Mouse (Mus musculus) hindbrain, embryonic 16.5 days (tissue): Measurements from ENCODE around the gene Nsdhl. TPM values are rescaled to one million over a fixed set of nuclear protein-coding genes. Genes with fewer than 3 reads are reported as not detected.

Experiments used
- ATAC-seq: fragments of 200-750 bp; cut with Nextera tagmentation; 2 replicates; pipeline ENCODE4 v1.8.0; 2017; ENCODE audit warnings: moderate TSS enrichment, moderate library complexity
- H3K27ac ChIP-seq: fragments of 300-500 bp; sonication (generic); 2 replicates; pipeline ENCODE4 v1.5.1; 2014; ENCODE audit warnings: low read depth, mild to moderate bottlenecking, control low read depth, low read length, moderate library complexity
- H3K27me3 ChIP-seq: fragments of 300-500 bp; sonication (generic); replicated peaks from 2 replicates; pipeline ENCODE4 v1.6.1; 2014; ENCODE audit warnings: low read length; ENCODE audit not compliant: control insufficient read depth, insufficient read depth
- H3K36me3 ChIP-seq: fragments of 300-500 bp; sonication (generic); 2 replicates; pipeline ENCODE4 v1.6.1; 2014; ENCODE audit warnings: mild to moderate bottlenecking, low read length, moderate library complexity, mixed read lengths; ENCODE audit not compliant: control insufficient read depth, insufficient read depth
- H3K4me1 ChIP-seq: fragments of 300-500 bp; sonication (generic); 2 replicates; pipeline ENCODE4 v1.6.1; 2014; ENCODE audit warnings: low read depth, low read length; ENCODE audit not compliant: control insufficient read depth, insufficient read depth
- H3K4me2 ChIP-seq: fragments of 300-500 bp; sonication (generic); 2 replicates; pipeline ENCODE4 v1.6.1; 2014; ENCODE audit warnings: mild to moderate bottlenecking, low read length, control low read depth, moderate library complexity
- H3K4me3 ChIP-seq: fragments of 300-500 bp; sonication (generic); 2 replicates; pipeline ENCODE4 v1.5.1; 2014; ENCODE audit warnings: mild to moderate bottlenecking, low read length, control low read depth, moderate library complexity
- H3K9ac ChIP-seq: fragments of 300-500 bp; sonication (generic); 2 replicates; pipeline ENCODE4 v1.6.1; 2014; ENCODE audit warnings: low read depth, mild to moderate bottlenecking, control low read depth, low read length, moderate library complexity
- H3K9me3 ChIP-seq: fragments of 300-500 bp; sonication (generic); 2 replicates; pipeline ENCODE4 v1.6.1; 2014; ENCODE audit warnings: mild to moderate bottlenecking, low read length, moderate library complexity; ENCODE audit not compliant: control insufficient read depth
- WGBS: fragments of 180-500 bp; shearing (Covaris S2); extraction: QIAGEN DNeasy Blood & Tissue Kit; methylation state at CpG from one replicate; pipeline ENCODE4 v1.1.7; 2014; 5-methylcytosine and 5-hydroxymethylcytosine counted together
- polyA plus RNA-seq: library from polyadenylated mRNA; unstranded; fragments of >200 nt; fragmentation: Nextera tagmentation; extraction: Ambion mirVana; gene quantifications from 2 replicates; pipeline ENCODE4 v1.2.1, GENCODE M21; 2015

Nsdhl gene
- polyA plus RNA-seq, 1 experiment from 2014 or later: 54.5 TPM

DNA sequence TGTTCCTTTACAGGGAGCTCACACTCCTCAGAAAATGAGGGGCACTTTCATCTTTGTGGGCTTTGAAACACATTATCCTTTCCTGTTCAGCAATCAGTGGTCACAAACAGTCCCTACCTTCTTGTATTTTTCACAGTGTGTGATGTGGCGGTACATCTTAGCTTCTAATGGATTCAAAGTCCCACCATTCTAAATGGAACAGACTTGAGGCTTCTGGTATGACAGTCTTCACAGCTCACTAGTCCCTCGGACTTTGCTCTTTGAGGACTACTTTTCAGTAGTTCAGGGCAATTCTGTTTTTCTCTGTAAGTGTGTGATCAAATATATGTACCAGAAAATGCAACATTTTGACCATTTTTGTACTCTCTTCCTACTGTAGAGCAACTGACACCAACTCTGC lies 3.0 kb downstream of the Nsdhl start:
- H3K4me3 ChIP-seq: no peak overlapping the region
- H3K27me3 ChIP-seq: no peaks in the 10 kb centered on the region
- H3K4me2 ChIP-seq: no peak overlapping the region
- no peaks in the 10 kb centered on the region for H3K9me3 ChIP-seq
- peaks cover 8% of the 10 kb centered on the region for H3K4me1 ChIP-seq
- H3K36me3 ChIP-seq: no peaks in the 10 kb centered on the region
- H3K27ac ChIP-seq: no peak overlapping the region
- WGBS: 84% methylated on average over 2 of the region's 2 CpGs
- no peak for ATAC-seq
- no peak overlapping the region for H3K9ac ChIP-seq

DNA sequence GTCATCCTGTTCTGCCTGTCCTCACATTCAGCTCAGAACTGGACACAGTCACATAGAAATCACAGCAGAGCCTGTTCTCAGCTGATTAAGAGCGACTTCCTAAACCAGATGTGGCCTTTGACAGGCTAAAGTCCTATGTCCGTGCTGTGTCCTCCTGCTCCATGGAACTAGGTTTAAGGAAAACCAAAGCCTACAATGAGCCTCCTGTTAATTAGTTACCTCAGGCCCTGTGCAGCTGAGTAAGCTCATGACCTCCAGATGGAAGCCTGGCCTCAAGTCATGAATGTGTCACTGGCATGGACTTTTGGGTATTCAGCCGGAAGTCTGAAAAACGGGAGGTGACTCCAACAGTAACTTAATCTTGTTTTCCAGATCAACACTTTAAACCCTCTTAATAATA lies 35.1 kb downstream of the Nsdhl start:
- ATAC-seq: no peak
- 85% methylated on average over 4 of the region's 4 CpGs for whole genome bisulfite sequencing
- no peaks in the 10 kb centered on the region for H3K4me1 ChIP-seq
- no peaks in the 10 kb centered on the region for H3K27me3 ChIP-seq
- no peak overlapping the region for H3K4me3 ChIP-seq
- no peaks in the 10 kb centered on the region for H3K9me3 ChIP-seq
- no peak overlapping the region for H3K4me2 ChIP-seq
- no peak overlapping the region for H3K27ac ChIP-seq
- no peak overlapping the region for H3K9ac ChIP-seq
- H3K36me3 ChIP-seq: peaks cover 5% of the 10 kb centered on the region

DNA sequence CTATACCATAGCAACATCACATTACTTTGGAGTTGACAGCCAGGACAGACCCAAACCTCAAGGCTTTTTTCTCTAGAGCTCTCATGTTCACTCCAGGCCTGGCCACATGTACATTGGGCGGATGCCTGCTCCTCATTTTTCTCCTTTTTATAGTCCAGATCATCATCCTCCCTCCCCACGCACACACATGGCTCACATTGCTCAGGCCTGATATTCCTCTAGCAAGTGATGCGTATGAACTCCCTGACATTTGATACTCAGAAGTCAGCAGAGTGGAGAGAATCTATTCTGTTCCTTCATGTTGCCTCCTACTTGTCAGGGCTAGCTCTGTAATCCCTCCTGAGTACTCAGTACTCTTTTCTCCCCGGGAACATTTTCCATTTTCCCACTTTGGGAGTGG lies 38.1 kb downstream of the Nsdhl start:
- Histone ChIP-seq H3K27me3 (no peaks in the 10 kb centered on the region), H3K36me3 (peaks cover 5% of the 10 kb centered on the region)
- WGBS: 89% methylated on average over 4 of the region's 4 CpGs

DNA sequence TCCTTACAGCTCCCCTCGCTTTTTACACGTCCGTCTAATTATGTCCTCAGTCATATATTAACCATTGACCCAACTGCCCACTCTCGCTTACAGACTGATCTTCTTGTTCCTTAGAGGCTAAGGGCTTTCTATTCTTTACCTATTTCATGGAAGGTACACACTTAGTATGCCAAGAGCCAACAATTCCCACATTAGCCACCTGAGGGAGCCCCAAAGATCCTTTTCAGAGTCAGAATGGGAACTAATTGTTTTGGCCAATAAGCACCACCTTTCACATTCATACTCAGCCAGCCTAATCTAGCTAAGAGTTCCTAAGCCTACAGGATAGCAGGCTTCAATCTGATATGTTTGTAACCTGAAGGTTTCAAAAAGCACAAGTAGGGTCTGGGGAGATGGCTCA lies 42.1 kb downstream of the Nsdhl start:
- ATAC-seq: no peak
- Histone ChIP-seq H3K9ac (no peak overlapping the region), H3K27me3 (no peaks in the 10 kb centered on the region), H3K4me3 (no peak overlapping the region), H3K36me3 (peaks cover 5% of the 10 kb centered on the region), H3K4me2 (no peak overlapping the region), H3K27ac (no peak overlapping the region), H3K9me3 (no peaks in the 10 kb centered on the region), H3K4me1 (no peaks in the 10 kb centered on the region)
- WGBS: 89% methylated on average over 4 of the region's 4 CpGs

More for the DNA sequence above, 38.1 kb downstream of the Nsdhl start:
- no peak overlapping the region for H3K4me3 ChIP-seq
- H3K9ac ChIP-seq: no peak overlapping the region
- H3K9me3 ChIP-seq: no peaks in the 10 kb centered on the region
- no peaks in the 10 kb centered on the region for H3K4me1 ChIP-seq
- no peak for ATAC-seq
- no peak overlapping the region for H3K27ac ChIP-seq
- H3K4me2 ChIP-seq: no peak overlapping the region

DNA sequence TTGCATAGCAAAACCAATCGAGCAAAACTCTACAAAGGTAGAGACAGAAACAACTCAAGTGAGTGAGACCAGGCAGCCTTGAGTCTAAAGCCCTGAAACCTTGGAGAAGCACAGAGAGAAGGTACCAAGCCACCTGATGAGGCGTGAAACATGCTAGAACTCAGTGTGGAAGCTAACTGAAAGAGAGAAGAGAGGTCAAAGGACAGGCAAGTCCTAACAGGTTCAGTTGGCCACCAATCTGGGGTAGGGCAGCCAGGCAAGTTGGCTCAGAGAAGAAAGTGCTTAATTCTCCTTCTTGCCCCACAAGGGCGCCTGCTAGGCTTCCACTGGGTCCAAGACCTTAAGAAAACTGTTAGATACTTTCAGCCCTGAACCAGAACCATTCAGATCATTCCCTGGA lies 43.2 kb downstream of the Nsdhl start:
- no peaks in the 10 kb centered on the region for H3K36me3 ChIP-seq
- H3K4me3 ChIP-seq: no peak overlapping the region
- no peaks in the 10 kb centered on the region for H3K27me3 ChIP-seq
- H3K9ac ChIP-seq: no peak overlapping the region
- no peak overlapping the region for H3K4me2 ChIP-seq
- WGBS: 76% methylated on average over 3 of the region's 3 CpGs
- ATAC-seq: no peak
- no peaks in the 10 kb centered on the region for H3K4me1 ChIP-seq
- no peaks in the 10 kb centered on the region for H3K9me3 ChIP-seq
- no peak overlapping the region for H3K27ac ChIP-seq

DNA sequence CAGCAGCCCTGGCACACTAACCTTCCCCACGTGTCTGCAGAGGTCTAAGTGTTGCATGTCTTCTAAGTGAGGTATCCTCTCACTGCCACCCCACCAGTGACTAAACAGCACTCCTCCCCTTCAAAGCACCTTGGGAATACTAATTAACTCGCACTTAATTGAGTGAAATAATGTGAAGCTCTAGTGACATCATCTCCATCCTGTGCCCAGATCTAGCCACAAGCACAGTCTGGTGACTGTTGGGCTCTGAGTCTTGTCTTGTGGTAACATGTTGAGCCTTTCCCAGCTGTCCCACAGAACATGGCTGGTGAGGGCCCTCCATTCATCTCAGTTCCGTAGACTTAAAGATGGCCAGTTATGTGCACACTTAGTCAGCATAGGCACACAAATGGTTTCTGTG lies 44.4 kb downstream of the Nsdhl start:
- no peaks in the 10 kb centered on the region for H3K27me3 ChIP-seq
- H3K27ac ChIP-seq: no peak overlapping the region
- no peak overlapping the region for H3K4me2 ChIP-seq
- no peaks in the 10 kb centered on the region for H3K4me1 ChIP-seq
- H3K36me3 ChIP-seq: no peaks in the 10 kb centered on the region
- H3K4me3 ChIP-seq: no peak overlapping the region
- 71% methylated on average over 3 of the region's 3 CpGs for WGBS
- no peak overlapping the region for H3K9ac ChIP-seq
- no peaks in the 10 kb centered on the region for H3K9me3 ChIP-seq
- 0 out of 2 replicates have a peak, but pooled peaks have one; percentile 24 for ATAC-seq

DNA sequence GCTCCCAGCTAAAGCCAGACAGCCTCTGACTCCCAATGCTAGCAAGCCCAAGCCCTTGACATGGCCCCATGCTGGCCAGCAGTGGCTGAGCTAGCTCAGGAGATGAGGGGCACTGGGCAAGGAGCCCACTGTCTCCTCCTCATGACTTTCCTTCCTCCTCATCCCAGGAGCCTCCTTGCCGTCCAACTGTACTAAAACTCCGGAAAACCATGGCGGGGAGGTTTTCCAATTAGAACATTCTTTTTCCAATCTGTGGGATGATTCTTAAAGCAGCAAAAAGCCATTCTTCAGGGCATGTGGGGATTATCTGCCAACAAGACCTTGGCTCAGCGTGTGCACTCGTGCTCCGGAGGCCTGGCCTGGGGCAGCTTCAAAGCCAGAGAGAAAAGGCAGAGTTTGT lies 64.5 kb downstream of the Nsdhl start:
- Histone ChIP-seq H3K36me3 (no peaks in the 10 kb centered on the region), H3K27me3 (no peaks in the 10 kb centered on the region; the same call in 1 of the 2 replicates), H3K4me2 (no peak overlapping the region), H3K27ac (no peak overlapping the region), H3K4me1 (peaks cover 2% of the 10 kb centered on the region; the same call in 1 of the 2 replicates), H3K4me3 (no peak overlapping the region), H3K9ac (no peak overlapping the region), H3K9me3 (no peaks in the 10 kb centered on the region)
- no peak for ATAC-seq
- 68% methylated on average over 6 of the region's 6 CpGs for WGBS

DNA sequence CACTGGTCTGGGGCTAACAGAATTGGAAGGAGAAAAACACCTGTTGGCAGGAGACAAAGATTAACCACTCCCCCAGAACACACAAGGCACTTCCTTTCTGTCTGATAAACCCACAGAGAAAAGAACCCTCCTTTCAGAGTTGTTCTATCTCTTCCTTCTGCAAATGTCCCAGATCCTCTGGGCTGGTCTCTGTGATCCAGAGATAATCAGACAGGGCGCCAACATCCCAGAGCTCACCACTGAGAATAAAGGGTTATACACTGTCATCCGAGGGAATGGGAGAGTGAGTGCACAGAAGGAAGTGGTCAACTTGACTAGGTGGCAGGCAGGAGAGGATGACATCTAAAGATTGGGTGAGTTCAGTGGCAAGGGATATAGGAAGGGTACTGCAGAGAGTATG lies 67.2 kb downstream of the Nsdhl start:
- Histone ChIP-seq H3K36me3 (no peaks in the 10 kb centered on the region), H3K27ac (no peak overlapping the region), H3K4me2 (no peak overlapping the region), H3K9me3 (no peaks in the 10 kb centered on the region), H3K9ac (no peak overlapping the region), H3K4me3 (no peak overlapping the region), H3K4me1 (peaks cover 2% of the 10 kb centered on the region; the same call in 1 of the 2 replicates), H3K27me3 (no peaks in the 10 kb centered on the region; the same call in 1 of the 2 replicates)
- WGBS: 93% methylated on average over 2 of the region's 2 CpGs
- no peak for ATAC-seq

DNA sequence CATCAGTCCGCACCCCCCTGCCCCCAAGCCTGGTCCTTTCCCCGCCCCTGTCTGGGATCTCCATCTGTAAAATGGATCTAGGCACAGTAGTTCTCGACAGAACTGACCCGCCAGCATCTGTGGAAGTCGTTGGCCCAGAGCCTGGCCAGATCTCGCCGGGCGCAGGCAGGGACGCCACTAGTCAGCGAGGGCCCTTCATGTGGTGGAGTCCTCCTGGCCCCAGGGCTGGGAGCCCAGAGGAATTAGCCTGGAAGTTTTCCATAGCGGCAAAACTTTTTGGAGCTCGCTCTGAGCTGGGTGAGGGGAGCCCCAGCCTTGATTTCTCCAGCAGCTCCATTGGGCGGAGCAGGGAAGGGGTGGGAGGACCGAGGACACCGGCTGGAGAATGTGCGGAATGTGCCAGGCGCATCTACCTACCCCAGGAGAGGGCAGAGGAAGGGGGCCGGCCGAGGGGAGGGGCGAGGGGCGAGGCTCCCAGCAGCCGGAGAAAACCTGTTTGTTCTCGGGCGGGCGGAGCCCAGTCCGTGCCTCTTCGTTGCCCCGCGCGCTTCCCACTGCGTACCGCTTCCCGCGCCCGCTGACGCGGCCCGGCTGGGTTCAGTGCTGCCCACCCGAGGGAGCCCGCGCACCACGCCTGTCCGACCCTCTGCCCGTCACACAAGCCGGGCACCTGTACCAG lies 68.6 kb downstream of the Nsdhl start, which contains the start of gene Zfp185:
Zfp185 (plus strand) TSS at position 499 of the 679 bp plus-strand sequence.
- WGBS: 27% methylated on average over 26 of the region's 45 CpGs
- peaks cover 2% of the 10 kb centered on the region; the same call in 1 of the 2 replicates for H3K4me1 ChIP-seq
- no peak within 1 kb of the TSS for H3K27ac ChIP-seq
- peak within 1 kb of the TSS; percentile 48 for H3K9ac ChIP-seq
- no peaks in the 10 kb centered on the region for H3K36me3 ChIP-seq
- H3K27me3 ChIP-seq: no peaks in the 10 kb centered on the region; the same call in 1 of the 2 replicates
- peak; percentile 71 for ATAC-seq
- peak within 1 kb of the TSS; percentile 44 for H3K4me3 ChIP-seq
- H3K9me3 ChIP-seq: no peaks in the 10 kb centered on the region
- peak within 1 kb of the TSS; percentile 70 for H3K4me2 ChIP-seq
